Mouse (Mus musculus) midbrain, embryonic 16.5 days (tissue): ENCODE data around the gene Zfp68. TPM values are rescaled to one million over a fixed set of nuclear protein-coding genes. Genes with fewer than 3 reads are reported as not detected.
A peak's percentile ranks its signal among the peaks of the same experiment; 100 is the strongest.
"Not testable (repeated sequence)": the region's sequence is repeated elsewhere in the genome, so short reads cannot be mapped to it uniquely, and the experiment has no call there.

ENCODE experiments used
- ATAC-seq: fragments of 200-750 bp; cut with Nextera tagmentation; 2 replicates; pipeline ENCODE4 v1.8.0; 2017; ENCODE audit warnings: moderate TSS enrichment
- H3K27ac ChIP-seq: fragments of 300-500 bp; sonication (generic); 2 replicates; pipeline ENCODE4 v1.5.1; 2014; ENCODE audit warnings: mild to moderate bottlenecking, low read length, mixed read lengths
- H3K27me3 ChIP-seq: fragments of 300-500 bp; sonication (generic); 2 replicates; pipeline ENCODE4 v1.6.1; 2014; ENCODE audit warnings: low read depth, low read length, mixed read lengths; ENCODE audit not compliant: control insufficient read depth, insufficient read depth
- H3K36me3 ChIP-seq: fragments of 300-500 bp; sonication (generic); 2 replicates; pipeline ENCODE4 v1.6.1; 2014; ENCODE audit warnings: mild to moderate bottlenecking, low read length, moderate library complexity, mixed read lengths; ENCODE audit not compliant: control insufficient read depth, insufficient read depth
- H3K4me1 ChIP-seq: fragments of 300-500 bp; sonication (generic); 2 replicates; pipeline ENCODE4 v1.6.1; 2014; ENCODE audit warnings: mild to moderate bottlenecking, low read length, mixed read lengths; ENCODE audit not compliant: control insufficient read depth, insufficient read depth
- H3K4me2 ChIP-seq: fragments of 300-500 bp; sonication (generic); 2 replicates; pipeline ENCODE4 v1.6.1; 2014; ENCODE audit warnings: mild to moderate bottlenecking, low read length, mixed read lengths
- H3K4me3 ChIP-seq: fragments of 300-500 bp; sonication (generic); 2 replicates; pipeline ENCODE4 v1.5.1; 2014; ENCODE audit warnings: low read depth, mild to moderate bottlenecking, low read length, moderate library complexity, mixed read lengths
- H3K9ac ChIP-seq: fragments of 300-500 bp; sonication (generic); 2 replicates; pipeline ENCODE4 v1.6.1; 2014; ENCODE audit warnings: low read depth, low read length, mixed read lengths
- H3K9me3 ChIP-seq: fragments of 300-500 bp; sonication (generic); replicated peaks from 2 replicates; pipeline ENCODE4 v1.6.1; 2014; ENCODE audit warnings: mild to moderate bottlenecking, low read length, mixed read lengths; ENCODE audit not compliant: control insufficient read depth, poor library complexity, severe bottlenecking
- WGBS: fragments of 180-500 bp; shearing (Covaris S2); extraction: QIAGEN DNeasy Blood & Tissue Kit; methylation state at CpG from one replicate; pipeline ENCODE4 v1.1.7; 2014; 5-methylcytosine and 5-hydroxymethylcytosine counted together
- polyA plus RNA-seq: library from polyadenylated mRNA; unstranded; fragments of >200 nt; fragmentation: Nextera tagmentation; extraction: Ambion mirVana; gene quantifications from 2 replicates; pipeline ENCODE4 v1.2.1, GENCODE M21; 2015

Zfp68 gene
- polyA plus RNA-seq, 1 experiment from 2014 or later = 75.8 TPM

GRCm38 (mm10) chr5:138623478-138623875, 3.9 kb upstream of the Zfp68 start:
- H3K9me3 ChIP-seq = no peaks in the 10 kb centered on the region
- peak overlapping the region; percentile 82 for H3K9ac ChIP-seq
- peaks cover 28% of the 10 kb centered on the region for H3K4me1 ChIP-seq
- no peaks in the 10 kb centered on the region for H3K36me3 ChIP-seq
- H3K27me3 ChIP-seq = no peaks in the 10 kb centered on the region
- H3K27ac ChIP-seq = peak overlapping the region; percentile 93
- 10% methylated on average over 3 of the region's 3 CpGs for WGBS
- ATAC-seq = no peak
- H3K4me3 ChIP-seq = peak overlapping the region; percentile 63
- H3K4me2 ChIP-seq = peak overlapping the region; percentile 87

- peak within 1 kb of the TSS; percentile 82 for H3K9ac ChIP-seq
- peak; percentile 95 for ATAC-seq
Measured at GRCm38 (mm10) chr5:138622645-138623477, 3.3 kb upstream of the Zfp68 start, which contains the start of gene A430033K04Rik. A430033K04Rik (plus strand) TSS chr5:138622859.

DNA sequence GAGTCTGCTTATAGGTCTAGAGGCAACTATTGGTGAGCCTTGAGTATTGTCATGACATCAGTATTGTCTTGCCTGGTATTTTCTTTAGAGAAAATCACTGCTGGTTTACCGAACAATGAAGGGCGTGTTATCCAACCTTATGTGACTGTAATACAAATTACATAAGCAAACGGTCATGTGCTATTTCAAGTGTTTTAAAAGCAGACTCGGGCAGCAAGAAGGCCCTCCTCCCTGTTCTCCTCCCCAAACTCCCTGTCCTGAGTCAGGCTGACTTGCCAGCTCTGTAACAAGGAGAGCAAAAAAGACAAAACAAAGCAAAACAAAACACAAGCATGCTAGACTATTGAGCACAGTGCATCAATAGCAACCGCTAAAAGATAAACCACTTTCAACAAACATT, 1.3 kb upstream of the Zfp68 start:
- Histone ChIP-seq H3K9me3 (peaks cover 13% of the 10 kb centered on the region; the same call in 1 of the 2 replicates), H3K4me1 (peaks cover 33% of the 10 kb centered on the region), H3K4me2 (no peak overlapping the region), H3K27ac (no peak overlapping the region), H3K36me3 (peaks cover 19% of the 10 kb centered on the region), H3K27me3 (no peaks in the 10 kb centered on the region), H3K9ac (no peak overlapping the region), H3K4me3 (no peak overlapping the region)
- ATAC-seq = no peak
- 68% methylated on average over 5 of the region's 5 CpGs for WGBS

More at GRCm38 (mm10) chr5:138622645-138623477, 3.3 kb upstream of the Zfp68 start, which contains the start of gene A430033K04Rik:
- Histone ChIP-seq H3K4me1 (peaks cover 30% of the 10 kb centered on the region), H3K27ac (peak within 1 kb of the TSS; percentile 93), H3K9me3 (no peaks in the 10 kb centered on the region), H3K4me3 (peak within 1 kb of the TSS; percentile 63), H3K27me3 (no peaks in the 10 kb centered on the region), H3K36me3 (peaks cover 1% of the 10 kb centered on the region; the same call in 1 of the 2 replicates), H3K4me2 (peak within 1 kb of the TSS; percentile 87)
- under 1% methylated on average over 30 of the region's 30 CpGs for WGBS

DNA sequence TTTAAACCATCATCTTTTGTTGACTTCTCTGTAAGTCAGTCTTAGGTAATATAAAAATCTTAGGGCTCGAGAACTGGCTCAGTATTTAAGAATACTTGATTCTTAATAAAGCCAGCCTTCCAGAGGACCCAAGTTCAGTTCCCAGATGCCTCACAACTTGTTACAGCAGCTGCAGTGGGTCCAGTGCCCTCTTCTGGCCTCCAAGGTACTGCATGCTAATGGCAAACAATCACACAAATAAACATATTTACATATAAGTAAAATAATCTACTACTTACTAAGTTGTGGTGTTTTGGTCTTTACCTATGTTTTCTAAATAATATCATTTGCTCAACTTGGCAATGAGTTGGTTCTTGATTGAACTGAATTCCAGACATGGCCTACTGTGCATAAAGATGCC, 1.2 kb downstream of the Zfp68 start:
- Histone ChIP-seq H3K4me2 (peak overlapping the region; percentile 53), H3K9ac (no peak overlapping the region), H3K9me3 (peaks cover 23% of the 10 kb centered on the region), H3K36me3 (peaks cover 43% of the 10 kb centered on the region), H3K4me1 (peaks cover 15% of the 10 kb centered on the region), H3K27me3 (no peaks in the 10 kb centered on the region), H3K4me3 (peak overlapping the region; percentile 90), H3K27ac (no peak overlapping the region)
- WGBS = 100% methylated on average over 1 of the region's 1 CpGs
- no peak for ATAC-seq

DNA sequence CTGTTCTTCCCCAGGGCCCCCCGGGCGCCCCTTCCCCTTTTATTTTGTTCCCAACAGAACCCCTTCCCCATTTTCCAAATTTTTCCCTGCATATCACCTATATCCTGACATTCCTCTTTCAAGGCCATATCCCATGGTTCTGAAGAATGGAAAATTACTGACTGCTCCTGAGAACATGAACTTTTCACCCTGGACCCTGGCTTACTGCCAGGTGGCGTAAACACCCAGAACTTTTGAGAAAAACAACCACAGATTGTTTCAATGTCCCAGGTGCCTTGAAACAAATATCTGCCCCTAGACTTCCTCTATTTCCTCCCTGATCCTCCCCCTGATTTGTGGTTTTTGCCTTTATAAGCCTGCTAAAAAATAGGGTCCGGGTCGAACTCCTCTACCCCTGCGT, 32.2 kb downstream of the Zfp68 start:
- Histone ChIP-seq H3K36me3 (no peaks in the 10 kb centered on the region), H3K4me1 (no peaks in the 10 kb centered on the region), H3K9me3 (peaks cover 19% of the 10 kb centered on the region; the same call in 1 of the 2 replicates), H3K4me2 (no peak overlapping the region), H3K4me3 (no peak overlapping the region), H3K9ac (no peak overlapping the region), H3K27ac (no peak overlapping the region), H3K27me3 (no peaks in the 10 kb centered on the region)
- WGBS = 91% methylated on average over 6 of the region's 6 CpGs
- no peak for ATAC-seq

DNA sequence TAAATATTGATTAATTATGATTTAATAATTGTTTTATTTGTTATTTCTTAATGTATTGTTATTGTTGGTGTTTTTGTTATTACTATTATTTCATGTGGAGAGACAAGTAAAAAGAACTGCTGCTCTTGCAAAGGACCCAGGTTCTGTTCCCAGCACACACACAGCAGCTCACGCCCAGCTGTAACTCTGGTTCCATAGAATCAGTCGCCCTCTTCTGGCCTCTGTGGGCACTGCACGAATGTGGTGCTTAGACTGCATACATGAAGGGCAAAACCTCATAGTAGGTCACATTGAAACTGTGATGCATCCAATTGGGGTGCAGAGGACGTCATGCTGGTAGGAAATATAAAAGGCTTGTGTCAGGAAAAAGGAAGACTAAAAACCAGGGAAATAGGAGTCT, 47.9 kb downstream of the Zfp68 start:
- no peaks in the 10 kb centered on the region for H3K4me1 ChIP-seq
- no peak overlapping the region for H3K27ac ChIP-seq
- H3K27me3 ChIP-seq = no peaks in the 10 kb centered on the region
- H3K4me3 ChIP-seq = no peak overlapping the region
- no peak overlapping the region for H3K4me2 ChIP-seq
- no peak overlapping the region for H3K9ac ChIP-seq
- no peak for ATAC-seq
- no peaks in the 10 kb centered on the region for H3K36me3 ChIP-seq
- 58% methylated on average over 4 of the region's 4 CpGs for WGBS
- H3K9me3 ChIP-seq = 0 out of 2 replicates have a peak, but pooled peaks cover 3% of the 10 kb centered on the region

- H3K36me3 ChIP-seq, H3K27me3 ChIP-seq, H3K4me2 ChIP-seq, ATAC-seq, H3K9ac ChIP-seq, H3K9me3 ChIP-seq, H3K4me3 ChIP-seq, H3K4me1 ChIP-seq, H3K27ac ChIP-seq: not testable (repeated sequence)
- 89% methylated on average over 2 of the region's 2 CpGs for WGBS
Measured at GRCm38 (mm10) chr5:138564612-138565011, 54.9 kb downstream of the Zfp68 start, which contains the start of gene 1700123K08Rik. 1700123K08Rik (minus strand) TSS chr5:138564712.
